Mouse (Mus musculus) left cerebral cortex, adult 9 months (tissue): ENCODE measurements around the gene Rai1.
A peak's percentile ranks its signal among the peaks of the same experiment; 100 is the strongest.

Experiments used
- DNase-seq, 2 experiments: peaks; one replicate each; pipeline ENCODE4 v3.0.0; 2022; ENCODE audit warnings: low spot score in 2 of 2

Gene Rai1

DNA sequence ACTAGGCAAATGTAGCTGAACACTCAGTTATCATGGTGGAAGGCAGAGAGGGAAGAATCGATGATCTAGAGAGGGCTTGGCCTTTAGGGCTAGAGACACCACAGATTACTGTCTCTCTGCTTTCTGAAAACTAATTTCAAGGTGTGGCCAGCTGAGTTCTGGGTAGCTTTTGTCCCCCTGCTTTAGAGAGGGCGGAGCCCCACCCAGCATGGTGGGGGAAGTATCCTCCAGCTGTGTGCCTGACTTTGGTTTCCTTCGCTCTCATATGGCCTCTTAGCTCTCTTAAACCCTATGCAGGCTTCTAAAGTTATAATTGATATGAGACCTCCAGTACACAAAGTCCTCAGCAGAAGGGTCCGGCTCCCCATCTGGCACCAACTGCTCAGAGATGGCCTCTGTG is 58.5 kb downstream of the Rai1 start:
- no peak for DNase-seq

- DNase-seq: no peak
These were observed 59.6 kb downstream of the Rai1 start for GRCm38 (mm10) chr11:60164450-60164849.

DNA sequence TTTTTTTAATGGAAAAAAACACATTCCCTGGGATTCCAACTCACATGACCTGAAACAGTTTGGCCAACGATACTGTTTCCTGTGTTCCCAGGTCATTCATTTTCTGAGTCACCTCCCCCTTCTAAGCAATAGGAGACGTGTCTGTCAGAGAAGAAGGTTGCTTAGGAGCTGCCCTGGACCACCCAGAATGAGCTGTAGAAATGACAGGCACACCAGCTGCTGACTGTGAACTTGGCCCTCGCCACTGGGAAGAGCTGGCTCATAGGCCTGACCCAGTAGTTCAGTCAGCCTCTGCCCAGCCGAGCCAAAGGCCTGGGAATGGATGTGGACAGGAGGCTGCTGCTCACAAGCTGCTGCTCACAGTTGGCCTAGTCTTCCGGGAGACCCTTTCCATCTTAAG is 60.3 kb downstream of the Rai1 start:
- no peak for DNase-seq

DNA sequence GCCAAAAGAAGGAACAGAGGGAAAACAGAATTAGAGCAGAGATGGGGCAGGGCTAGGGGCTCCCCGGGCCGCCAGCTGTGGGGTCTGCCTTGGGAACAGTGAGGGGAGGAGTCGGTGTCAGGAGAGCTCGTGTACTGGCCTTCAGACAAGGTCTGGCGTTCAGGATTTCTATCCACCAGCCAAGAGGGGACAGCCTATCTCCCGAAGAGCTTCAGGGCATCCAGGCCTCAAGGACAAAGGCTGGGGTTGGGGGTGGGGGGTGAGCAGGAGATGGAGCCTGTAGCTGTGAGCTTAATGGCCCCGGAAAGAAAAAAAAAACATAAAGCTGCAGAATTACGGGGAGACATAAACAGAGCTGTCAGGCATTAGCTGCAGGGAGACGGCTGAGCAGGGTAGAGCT is 64.0 kb downstream of the Rai1 start:
- DNase-seq: no peak

- no peak for DNase-seq
These were observed 67.3 kb downstream of the Rai1 start for GRCm38 (mm10) chr11:60172074-60172473.

- DNase-seq: no peak
These were observed 68.9 kb downstream of the Rai1 start for GRCm38 (mm10) chr11:60173606-60174184.

- peak; percentile 69 to 83 for DNase-seq
These were observed 70.8 kb downstream of the Rai1 start for GRCm38 (mm10) chr11:60175371-60176181.

- peak; percentile 65 to 71 for DNase-seq
These were observed 71.6 kb downstream of the Rai1 start for GRCm38 (mm10) chr11:60176182-60176974.

DNA sequence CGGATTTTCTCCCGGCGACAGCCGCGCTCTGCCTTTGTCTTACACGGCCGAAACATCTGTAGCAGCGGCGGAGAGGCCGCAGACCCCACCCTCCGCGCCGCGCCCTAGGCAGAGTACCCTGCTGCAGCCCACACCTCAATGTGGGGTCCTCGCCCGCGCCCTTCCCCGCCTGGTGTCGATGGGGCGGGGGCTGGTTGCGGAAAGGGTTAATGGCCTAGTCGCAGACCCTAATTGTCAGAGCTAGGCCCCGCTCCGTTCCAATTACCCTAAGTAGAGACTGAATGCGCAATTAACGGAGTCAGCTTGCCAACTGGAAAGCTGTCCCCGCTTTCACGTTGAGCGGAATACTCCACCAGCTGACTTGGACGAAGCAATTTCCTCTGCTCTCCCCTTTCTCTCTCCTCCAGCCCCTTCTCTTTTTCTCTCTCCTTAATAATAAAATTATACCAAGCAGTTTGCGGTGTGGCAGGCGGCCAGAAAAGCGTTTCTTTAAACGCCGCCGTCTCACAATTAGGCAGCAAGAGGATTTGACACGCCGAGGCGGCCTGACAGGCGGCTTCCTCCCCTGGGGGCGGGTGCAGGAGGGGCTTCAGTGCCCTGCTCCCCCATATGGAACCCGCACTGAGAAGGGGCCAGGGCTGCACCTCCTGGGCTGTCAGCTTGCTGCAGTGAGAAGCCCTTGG is 72.3 kb downstream of the Rai1 start:
- peak in 1 of 2 experiments; percentile 78 for DNase-seq

- DNase-seq: no peak
These were observed 73.2 kb downstream of the Rai1 start for GRCm38 (mm10) chr11:60178005-60178404.

- DNase-seq: no peak
These were observed 73.7 kb downstream of the Rai1 start for GRCm38 (mm10) chr11:60178506-60178905.

- DNase-seq: no peak
These were observed 77.4 kb downstream of the Rai1 start for GRCm38 (mm10) chr11:60182116-60182670.

DNA sequence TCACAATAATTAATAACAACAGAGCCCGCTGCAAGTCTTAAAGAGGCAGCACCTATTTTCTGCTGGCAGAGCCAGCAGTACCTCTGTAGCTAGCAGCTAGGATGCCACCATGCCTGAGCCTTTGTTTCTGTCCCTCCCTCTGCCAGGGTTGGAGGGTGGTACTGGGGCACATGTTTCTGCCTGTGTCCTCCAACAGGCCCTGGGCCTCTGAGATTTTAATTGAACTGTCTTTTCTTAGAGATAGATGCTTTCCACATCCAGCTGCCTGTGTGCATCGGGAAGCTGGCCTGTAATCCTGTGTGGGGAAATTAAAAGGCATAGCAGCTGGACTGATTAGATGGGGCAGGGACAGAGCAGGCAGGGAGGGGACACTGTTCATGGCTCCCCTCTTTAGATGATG is 77.9 kb downstream of the Rai1 start:
- DNase-seq: no peak

DNA sequence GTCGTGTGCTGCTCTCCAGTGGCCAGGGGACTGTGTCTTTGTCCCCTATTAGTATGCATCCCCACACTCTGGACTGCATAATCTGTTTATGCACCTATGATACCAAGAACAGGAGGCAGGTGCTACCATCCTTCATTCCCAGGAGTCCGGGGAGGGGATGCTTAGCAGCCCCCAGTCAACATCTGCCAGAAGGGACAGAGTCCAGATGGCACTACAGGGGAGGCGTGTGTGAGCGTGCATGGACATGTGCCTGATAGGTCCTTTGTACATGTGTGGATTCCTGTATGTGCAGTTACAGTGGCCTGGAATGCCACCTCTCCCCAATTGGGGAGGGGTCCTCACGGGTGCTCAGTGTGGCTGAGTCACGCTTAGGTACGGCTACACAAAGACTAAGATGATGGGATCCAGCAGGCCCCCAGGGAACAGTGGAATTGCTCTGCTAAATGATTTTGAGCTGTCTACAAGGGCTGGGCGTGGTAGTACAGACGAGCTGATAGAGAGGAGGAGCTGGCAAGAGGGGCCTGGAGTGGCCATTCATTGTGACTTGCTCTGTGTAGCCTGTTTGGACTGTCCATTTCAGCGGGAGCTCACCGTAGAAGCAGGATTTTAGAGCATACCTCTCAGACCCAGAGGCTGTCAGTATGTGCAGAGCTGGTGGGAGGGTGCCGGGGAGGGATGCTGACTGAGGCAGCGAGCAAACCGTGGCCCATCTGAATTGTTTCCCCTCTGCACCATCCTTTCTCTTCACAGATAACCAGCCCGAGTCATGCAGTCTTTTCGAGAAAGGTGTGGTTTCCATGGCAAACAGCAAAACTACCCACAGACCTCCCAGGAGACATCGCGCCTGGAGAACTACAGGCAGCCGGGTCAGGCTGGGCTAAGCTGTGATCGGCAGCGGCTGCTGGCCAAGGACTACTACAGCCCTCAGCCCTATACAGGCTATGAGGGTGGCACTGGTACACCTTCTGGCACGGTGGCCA is 79.8 kb downstream of the Rai1 start:
- DNase-seq: peak in 1 of 2 experiments; percentile 68

DNA sequence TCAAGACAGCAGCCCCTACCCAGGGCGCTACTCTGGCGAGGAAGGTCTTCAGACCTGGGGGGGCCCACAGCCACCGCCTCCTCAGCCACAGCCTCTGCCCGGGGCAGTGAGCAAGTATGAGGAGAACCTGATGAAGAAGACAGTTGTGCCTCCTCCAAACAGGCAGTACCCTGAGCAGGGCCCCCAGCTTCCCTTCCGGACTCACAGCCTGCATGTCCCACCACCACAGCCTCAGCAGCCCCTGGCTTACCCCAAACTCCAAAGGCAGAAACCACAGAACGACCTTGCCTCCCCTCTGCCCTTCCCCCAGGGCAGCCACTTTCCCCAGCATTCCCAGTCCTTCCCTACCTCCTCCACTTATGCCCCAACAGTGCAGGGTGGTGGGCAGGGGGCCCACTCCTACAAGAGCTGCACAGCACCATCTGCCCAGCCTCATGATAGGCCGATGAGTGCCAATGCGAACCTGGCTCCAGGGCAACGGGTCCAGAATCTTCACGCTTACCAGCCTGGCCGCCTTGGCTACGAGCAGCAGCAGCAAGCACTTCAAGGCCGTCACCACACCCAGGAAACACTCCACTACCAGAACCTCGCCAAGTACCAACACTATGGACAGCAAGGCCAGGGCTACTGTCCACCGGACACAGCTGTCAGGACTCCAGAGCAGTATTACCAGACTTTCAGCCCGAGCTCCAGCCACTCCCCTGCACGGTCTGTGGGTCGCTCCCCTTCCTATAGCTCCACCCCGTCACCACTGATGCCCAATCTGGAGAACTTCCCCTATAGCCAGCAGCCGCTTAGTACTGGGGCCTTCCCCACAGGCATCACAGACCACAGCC is 80.8 kb downstream of the Rai1 start:
- peak in 1 of 2 experiments; percentile 35 for DNase-seq

DNA sequence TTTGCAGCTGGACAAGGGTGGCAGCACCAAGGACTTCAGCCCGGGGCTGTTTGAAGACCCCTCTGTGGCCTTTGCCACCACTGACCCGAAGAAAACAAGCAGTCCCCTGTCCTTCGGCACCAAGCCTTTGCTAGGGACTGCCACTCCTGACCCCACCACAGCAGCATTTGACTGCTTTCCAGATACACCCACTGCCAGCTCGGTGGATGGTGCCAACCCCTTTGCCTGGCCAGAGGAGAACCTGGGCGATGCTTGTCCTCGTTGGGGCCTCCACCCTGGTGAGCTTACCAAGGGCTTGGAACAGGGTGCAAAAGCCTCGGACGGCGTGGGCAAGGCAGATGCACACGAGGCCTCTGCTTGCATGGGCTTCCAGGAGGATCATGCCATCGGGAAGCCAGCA is 82.3 kb downstream of the Rai1 start:
- no peak for DNase-seq

DNA sequence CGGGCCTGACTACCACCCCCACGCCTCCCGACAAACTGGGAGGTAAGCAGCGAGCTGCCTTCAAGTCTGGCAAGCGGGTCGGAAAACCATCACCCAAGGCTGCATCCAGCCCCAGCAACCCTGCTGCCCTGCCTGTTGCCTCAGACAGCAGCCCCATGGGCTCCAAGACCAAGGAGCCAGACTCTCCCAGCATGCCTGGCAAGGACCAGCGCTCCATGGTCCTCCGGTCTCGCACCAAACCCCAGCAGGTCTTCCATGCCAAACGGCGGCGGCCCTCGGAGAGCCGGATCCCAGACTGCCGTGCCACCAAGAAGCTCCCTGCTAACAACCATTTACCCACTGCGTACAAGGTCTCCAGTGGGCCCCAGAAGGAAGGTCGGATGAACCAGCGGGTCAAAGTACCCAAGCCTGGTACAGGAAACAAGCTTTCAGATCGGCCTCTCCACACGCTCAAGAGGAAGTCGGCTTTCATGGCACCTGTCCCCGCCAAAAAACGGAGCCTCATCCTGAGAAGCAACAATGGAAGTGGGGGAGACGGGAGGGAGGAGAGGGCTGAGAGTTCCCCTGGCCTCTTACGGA is 83.6 kb downstream of the Rai1 start:
- no peak for DNase-seq

- no peak for DNase-seq
These were observed 84.8 kb downstream of the Rai1 start for GRCm38 (mm10) chr11:60189501-60190040.

- DNase-seq: no peak
These were observed 85.3 kb downstream of the Rai1 start for GRCm38 (mm10) chr11:60190055-60190641.
